Mouse (Mus musculus) heart, adult 18-20 months (tissue): Measurements from ENCODE around the gene Gid8. TPM values are rescaled to one million over a fixed set of nuclear protein-coding genes. Genes with fewer than 3 reads are reported as not detected.
A peak's percentile ranks its signal among the peaks of the same experiment; 100 is the strongest.

Experiments
- DNase-seq, 2 experiments: peaks; one replicate each; pipeline ENCODE4 v3.0.0; 2021 to 2022; ENCODE audit warnings: mixed read lengths in 1 of 2
- total RNA-seq, 2 experiments: library from RNA; stranded (reverse); gene quantifications; 2 replicates each; pipeline ENCODE4 v1.2.3; 2021

Gid8 gene
- total RNA-seq, 2 experiments from 2014 or later: 55.8 to 59.5 TPM

- DNase-seq: no peak
These were observed 39.0 kb downstream of the Gid8 start for GRCm38 (mm10) chr2:180748904-180749303.

GRCm38 (mm10) chr2:180754976-180755688 is 45.2 kb downstream of the Gid8 start:
- no peak for DNase-seq

DNA sequence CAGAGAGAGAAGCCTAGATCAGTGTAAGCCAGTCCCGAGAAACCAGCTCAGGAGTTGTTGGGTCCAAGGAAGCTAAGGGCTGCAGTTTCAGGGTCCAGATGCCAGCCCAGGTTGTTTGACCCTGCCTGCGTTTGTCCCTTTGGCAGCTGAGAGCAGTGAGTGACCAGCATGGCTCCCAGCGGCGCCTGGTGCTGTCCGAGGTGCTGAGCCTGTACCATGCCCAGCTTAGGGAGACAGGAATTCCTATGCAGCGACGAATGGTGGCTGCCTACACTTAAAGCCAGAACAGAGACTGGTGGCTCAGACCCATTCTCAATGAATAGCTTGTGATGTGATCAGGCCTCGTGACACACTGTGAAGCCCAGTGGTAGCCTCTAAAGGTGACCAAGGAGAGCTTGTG is 46.0 kb downstream of the Gid8 start:
- DNase-seq: peak; percentile 30 to 51

GRCm38 (mm10) chr2:180756786-180757185 is 46.9 kb downstream of the Gid8 start:
- no peak for DNase-seq

DNA sequence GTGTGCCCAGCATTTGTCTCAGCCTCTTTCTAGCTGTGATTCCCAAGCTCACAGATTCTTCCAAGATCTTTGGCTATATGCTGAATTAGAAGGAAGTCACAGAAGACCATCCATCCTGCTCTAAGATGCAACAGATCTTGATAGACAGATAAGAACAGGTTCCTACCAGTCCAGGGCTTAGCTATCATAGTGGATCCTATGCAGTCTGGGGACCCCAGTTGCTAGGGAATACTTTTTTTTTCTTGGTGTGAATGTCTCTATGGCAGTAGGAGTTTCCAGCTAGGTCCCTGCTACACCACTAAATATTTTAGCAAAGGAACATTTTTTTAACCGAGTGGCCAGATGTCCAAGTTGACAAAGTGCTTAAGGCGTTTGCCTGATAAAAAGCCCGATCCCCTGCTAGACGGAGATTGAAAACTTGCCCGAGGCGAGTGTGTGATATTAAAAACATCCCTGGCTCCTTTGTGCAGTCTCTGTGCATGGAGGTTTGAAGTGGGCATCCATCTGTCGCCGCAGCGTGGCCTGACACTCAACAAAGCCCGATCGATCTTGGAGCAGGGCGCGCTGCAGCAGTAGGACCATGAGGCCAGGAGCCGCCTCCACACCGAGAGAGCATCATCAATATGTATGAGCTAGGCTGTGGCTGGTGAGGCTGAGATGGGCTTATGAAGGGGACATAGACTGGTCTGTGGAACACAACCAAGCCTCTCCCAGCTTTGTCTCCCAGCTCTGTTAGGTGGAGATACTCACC is 48.8 kb downstream of the Gid8 start:
- DNase-seq: no peak

DNA sequence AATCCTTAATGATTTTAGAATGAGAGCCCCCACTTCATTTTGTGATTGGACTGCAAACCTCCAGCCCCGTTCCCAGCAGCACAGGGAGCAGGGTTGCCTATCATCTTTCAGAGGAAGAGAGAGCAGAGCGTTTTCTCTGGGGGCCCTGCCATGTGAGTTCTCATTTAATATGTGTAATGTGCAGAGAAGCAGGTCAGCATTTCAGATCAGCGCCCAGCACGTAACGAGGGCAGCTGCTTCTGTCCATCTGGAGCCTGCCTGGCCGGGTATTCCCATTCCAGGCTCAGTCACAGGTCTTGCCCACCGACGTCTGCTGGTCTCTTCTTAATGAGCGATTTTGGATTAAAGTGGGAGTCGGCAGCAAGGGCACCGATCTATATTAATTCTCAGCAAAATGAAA is 55.1 kb downstream of the Gid8 start:
- no peak for DNase-seq

GRCm38 (mm10) chr2:180765713-180766112 is 55.8 kb downstream of the Gid8 start:
- DNase-seq: no peak

Other genes with a start within 250 kb of the Gid8 start
- not detected for gene Ntsr1, start 210.1 kb upstream of the Gid8 start, total RNA-seq
- gene Mrgbp, start 128.8 kb upstream of the Gid8 start, total RNA-seq: 10 to 100 TPM; 17.8 to 18.4 TPM
- 10 to 100 TPM; 31.9 to 34.1 TPM for gene Ogfr, start 120.9 kb upstream of the Gid8 start, total RNA-seq
- under 1 TPM in 1 of 2 experiments, not detected in 1; 0.21 TPM for gene Col9a3, start 112.3 kb upstream of the Gid8 start, total RNA-seq
- not detected for gene Tcfl5, start 67.4 kb upstream of the Gid8 start, total RNA-seq
- 10 to 100 TPM; 25.8 to 29.9 TPM for gene Dido1, start 118 bp upstream of the Gid8 start, total RNA-seq
- gene Slc17a9, start 15.1 kb downstream of the Gid8 start, total RNA-seq: under 1 TPM; 0.10 to 0.54 TPM
- gene Bhlhe23, start 66.8 kb downstream of the Gid8 start, total RNA-seq: not detected
- 10 to 100 TPM; 33.2 to 33.3 TPM for gene Ythdf1, start 210.8 kb downstream of the Gid8 start, total RNA-seq
- not detected for gene Birc7, start 218.9 kb downstream of the Gid8 start, total RNA-seq
- 1 to 10 TPM; 5.4 to 9.0 TPM for gene Nkain4, start 244.6 kb downstream of the Gid8 start, total RNA-seq